Mouse (Mus musculus) lung, adult 2 months (tissue): ENCODE measurements around the gene Socs5.

Source experiments
- CTCF ChIP-seq: fragments of 200-500 bp; IDR thresholded peaks from 2 replicates; pipeline ENCODE4 v1.5.1; 2011; ENCODE audit warnings: mild to moderate bottlenecking, low read length, control low read depth; ENCODE audit not compliant: insufficient read depth
- POLR2A ChIP-seq: fragments of 200-500 bp; IDR thresholded peaks from 2 replicates; pipeline ENCODE4 v1.6.1; 2011; ENCODE audit warnings: low read depth, mild to moderate bottlenecking, control low read depth, low read length, borderline replicate concordance; ENCODE audit errors: extremely low read depth

DNA sequence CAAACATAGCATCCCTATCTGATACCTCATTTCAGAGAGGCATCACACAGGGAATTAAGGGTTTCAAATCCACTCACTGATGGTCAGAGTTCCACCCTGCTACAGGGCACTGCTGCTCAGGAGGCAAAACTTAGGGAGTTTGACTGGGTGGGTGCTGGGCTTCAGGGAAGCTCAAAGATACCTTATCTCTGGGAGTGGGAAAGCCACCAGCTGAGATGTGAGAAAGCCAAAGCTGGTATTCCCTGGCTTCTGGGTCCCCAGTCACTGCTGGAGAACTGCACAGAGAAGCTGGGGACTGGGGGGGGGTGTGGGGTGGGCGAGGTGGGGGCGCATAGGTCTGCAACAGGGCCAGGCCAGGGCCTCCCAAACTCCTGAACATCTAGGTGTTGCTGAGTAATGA lies 10.5 kb upstream of the Socs5 start:
- no peak for TF ChIP-seq POLR2A
- TF ChIP-seq CTCF: no peak
